Mouse (Mus musculus) adipocyte (in vitro differentiated cells): ENCODE measurements around the gene Ergic3.

ENCODE experiments used
- DNase-seq: peaks from one replicate; pipeline ENCODE4 v3.0.0-alpha.2; 2016; ENCODE audit warnings: low spot score

The Ergic3 gene

GRCm38 (mm10) chr2:156066126-156066525 is 58.3 kb downstream of the Ergic3 start:
- no peak for DNase-seq
